Mouse (Mus musculus) liver, adult 2 months (tissue): Measurements from ENCODE around the gene Efnb3. TPM values are rescaled to one million over a fixed set of nuclear protein-coding genes. Genes with fewer than 3 reads are reported as not detected.

ENCODE experiments used
- DNase-seq: peaks from one replicate; pipeline ENCODE4 v3.0.0-alpha.2; 2011; ENCODE audit warnings: low read depth, low spot score; ENCODE audit errors: extremely low read depth
- H3K27ac ChIP-seq: fragments of 200-500 bp; replicated peaks from 2 replicates; pipeline ENCODE4 v1.5.1; 2012; ENCODE audit warnings: low read depth, mild to moderate bottlenecking, control low read depth, inconsistent platforms, low read length; ENCODE audit not compliant: insufficient read depth
- H3K27me3 ChIP-seq: fragments of 200-500 bp; 2 replicates; pipeline ENCODE4 v1.6.1; 2012; ENCODE audit warnings: mild to moderate bottlenecking, moderate library complexity, low read length, inconsistent platforms; ENCODE audit not compliant: control insufficient read depth, insufficient read depth
- H3K36me3 ChIP-seq: fragments of 200-500 bp; 2 replicates; pipeline ENCODE4 v1.6.1; 2012; ENCODE audit warnings: low read length, inconsistent platforms; ENCODE audit not compliant: control insufficient read depth, insufficient read depth
- H3K4me1 ChIP-seq: fragments of 200-500 bp; 2 replicates; pipeline ENCODE4 v1.6.1; 2011; ENCODE audit warnings: low read length; ENCODE audit not compliant: control insufficient read depth, insufficient read depth
- H3K4me3 ChIP-seq: fragments of 200-500 bp; 2 replicates; pipeline ENCODE4 v1.5.1; 2011; ENCODE audit warnings: low read depth, mild to moderate bottlenecking, control low read depth, low read length, moderate library complexity; ENCODE audit not compliant: insufficient read depth
- H3K79me2 ChIP-seq: fragments of 200-500 bp; 2 replicates; pipeline ENCODE4 v1.6.1; 2012; ENCODE audit warnings: inconsistent platforms, mild to moderate bottlenecking, low read length, moderate library complexity; ENCODE audit not compliant: control insufficient read depth, insufficient read depth
- H3K9ac ChIP-seq: fragments of 200-500 bp; 2 replicates; pipeline ENCODE4 v1.6.1; 2012; ENCODE audit warnings: low read depth, mild to moderate bottlenecking, control low read depth, inconsistent platforms, low read length
- CTCF ChIP-seq: fragments of 200-500 bp; IDR thresholded peaks from 2 replicates; pipeline ENCODE4 v1.5.1; 2011; ENCODE audit warnings: low read depth, low read length, control low read depth
- POLR2A ChIP-seq: fragments of 200-500 bp; IDR thresholded peaks from 2 replicates; pipeline ENCODE4 v1.6.1; 2011; ENCODE audit warnings: low read length, control low read depth; ENCODE audit not compliant: insufficient read depth; ENCODE audit errors: extremely low read depth
- WGBS: fragments of 180-500 bp; shearing (Covaris S2); methylation state at CpG from one replicate; pipeline ENCODE4 v1.1.7; 2018; 5-methylcytosine and 5-hydroxymethylcytosine counted together
- polyA plus RNA-seq: library from polyadenylated mRNA; depleted of rRNA; stranded (reverse); fragments of >200 nt; gene quantifications from 2 replicates; pipeline ENCODE4 v1.2.3, GENCODE M21; 2012
- total RNA-seq: library from RNA; depleted of rRNA; stranded (reverse); fragments of >200 nt; gene quantifications from 2 replicates; pipeline ENCODE4 v1.2.3, GENCODE M21; 2014

Efnb3 gene
- total and polyA plus RNA-seq, 2 experiments: 0.17 TPM; not detected in 1

GRCm38 (mm10) chr11:69527098-69528030 is 32.6 kb downstream of the Efnb3 start:
- H3K79me2 ChIP-seq: no peaks in the 10 kb centered on the region
- WGBS: 38% methylated on average over 30 of the region's 30 CpGs
- H3K27ac ChIP-seq: no peak overlapping the region
- no peak overlapping the region for H3K9ac ChIP-seq
- no peak for DNase-seq
- peaks cover 8% of the 10 kb centered on the region; the same call in 1 of the 2 replicates for H3K27me3 ChIP-seq
- no peaks in the 10 kb centered on the region for H3K4me1 ChIP-seq
- H3K4me3 ChIP-seq: no peak overlapping the region
- no peak for TF ChIP-seq POLR2A
- no peak for TF ChIP-seq CTCF
- H3K36me3 ChIP-seq: no peaks in the 10 kb centered on the region

DNA sequence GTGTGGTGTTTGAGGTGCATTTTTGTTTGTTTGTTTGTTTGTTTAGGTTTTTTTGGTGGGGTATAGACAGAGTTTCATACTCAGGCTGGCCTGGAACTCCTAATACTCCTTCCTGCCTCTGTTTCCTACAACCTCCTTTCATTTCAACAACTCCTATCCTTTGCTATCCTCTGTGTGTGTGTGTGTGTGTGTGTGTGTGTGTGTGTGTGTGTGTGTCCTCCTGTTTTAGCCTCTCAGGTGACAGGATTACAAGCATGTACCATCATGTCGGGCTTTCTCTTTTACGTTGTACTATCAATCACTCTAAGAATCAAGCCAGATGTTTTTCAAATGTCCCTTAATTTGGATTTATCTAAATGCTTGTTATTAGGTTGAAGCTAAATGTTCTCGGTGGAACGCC is 33.4 kb downstream of the Efnb3 start:
- Histone ChIP-seq H3K79me2 (no peaks in the 10 kb centered on the region), H3K4me1 (no peaks in the 10 kb centered on the region), H3K27me3 (peaks cover 8% of the 10 kb centered on the region; the same call in 1 of the 2 replicates), H3K36me3 (no peaks in the 10 kb centered on the region), H3K4me3 (no peak overlapping the region), H3K27ac (no peak overlapping the region), H3K9ac (no peak overlapping the region)
- TF ChIP-seq CTCF (no peak), POLR2A (no peak)
- 87% methylated on average over 4 of the region's 4 CpGs for WGBS
- no peak for DNase-seq

DNA sequence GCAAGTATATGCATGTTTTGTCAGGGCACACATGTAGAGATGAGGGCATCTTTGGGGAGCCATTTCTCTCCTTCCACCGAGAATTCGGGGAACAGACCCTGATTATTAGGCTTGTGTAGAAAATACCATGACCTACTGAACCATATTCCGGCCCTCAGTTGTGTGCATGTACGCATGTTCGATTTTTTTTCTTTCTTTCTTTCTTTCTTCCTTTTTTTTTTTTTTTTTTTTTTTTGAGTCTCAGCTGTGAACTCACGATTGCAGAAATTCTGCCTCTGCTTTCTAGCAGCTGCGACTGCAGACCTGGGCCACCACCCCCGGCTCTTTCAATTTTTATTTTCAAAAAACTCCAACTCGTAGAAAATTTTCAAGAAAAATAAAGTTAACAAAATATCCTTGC is 34.3 kb downstream of the Efnb3 start:
- Histone ChIP-seq H3K36me3 (no peaks in the 10 kb centered on the region), H3K9ac (no peak overlapping the region), H3K79me2 (no peaks in the 10 kb centered on the region), H3K4me3 (no peak overlapping the region), H3K4me1 (no peaks in the 10 kb centered on the region), H3K27me3 (peaks cover 8% of the 10 kb centered on the region; the same call in 1 of the 2 replicates), H3K27ac (no peak overlapping the region)
- TF ChIP-seq POLR2A (no peak), CTCF (no peak)
- DNase-seq: no peak
- WGBS: 83% methylated on average over 9 of the region's 9 CpGs

DNA sequence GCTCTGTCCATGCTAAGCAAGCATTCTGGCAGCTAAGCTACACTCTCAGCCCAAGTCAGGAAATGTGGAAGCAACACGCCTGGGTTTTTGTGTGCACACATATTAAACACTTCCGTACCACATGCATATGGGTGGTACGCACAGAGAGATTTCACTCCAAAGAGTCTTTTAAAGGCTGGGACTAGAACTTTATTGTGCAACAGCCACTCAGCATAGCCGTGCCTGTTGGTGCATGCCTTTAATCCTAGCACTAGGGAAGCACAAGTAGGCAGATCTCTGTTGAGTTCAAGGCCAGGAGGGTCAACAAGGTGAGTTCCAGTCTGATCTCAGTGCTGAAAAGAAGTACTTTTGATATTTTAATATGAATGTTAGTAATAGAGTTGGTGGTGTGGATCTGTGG is 36.4 kb downstream of the Efnb3 start:
- H3K27me3 ChIP-seq: peaks cover 8% of the 10 kb centered on the region; the same call in 1 of the 2 replicates
- TF ChIP-seq CTCF: no peak
- no peak for TF ChIP-seq POLR2A
- H3K27ac ChIP-seq: no peak overlapping the region
- DNase-seq: no peak
- no peaks in the 10 kb centered on the region for H3K36me3 ChIP-seq
- H3K4me3 ChIP-seq: no peak overlapping the region
- WGBS: 79% methylated on average over 4 of the region's 4 CpGs
- H3K79me2 ChIP-seq: no peaks in the 10 kb centered on the region
- no peaks in the 10 kb centered on the region for H3K4me1 ChIP-seq
- H3K9ac ChIP-seq: no peak overlapping the region

- TF ChIP-seq CTCF (no peak), POLR2A (no peak)
Observed at GRCm38 (mm10) chr11:69521526-69522149, 38.4 kb downstream of the Efnb3 start.

More at GRCm38 (mm10) chr11:69521526-69522149, 38.4 kb downstream of the Efnb3 start:
- Histone ChIP-seq H3K79me2 (no peaks in the 10 kb centered on the region), H3K36me3 (no peaks in the 10 kb centered on the region), H3K4me1 (no peaks in the 10 kb centered on the region), H3K4me3 (no peak overlapping the region), H3K27ac (no peak overlapping the region), H3K9ac (no peak overlapping the region), H3K27me3 (0 out of 2 replicates have a peak, but pooled peaks cover 3% of the 10 kb centered on the region)
- DNase-seq: no peak
- WGBS: 88% methylated on average over 9 of the region's 9 CpGs
